Mouse (Mus musculus) kidney, embryonic 16.5 days (tissue): ENCODE measurements around the gene Gng12. TPM values are rescaled to one million over a fixed set of nuclear protein-coding genes. Genes with fewer than 3 reads are reported as not detected.
A peak's percentile ranks its signal among the peaks of the same experiment; 100 is the strongest.

ENCODE experiments used
- ATAC-seq: fragments of 200-750 bp; cut with Nextera tagmentation; 2 replicates; pipeline ENCODE4 v1.8.0; 2017; ENCODE audit warnings: moderate TSS enrichment; ENCODE audit not compliant: low FRiP score, low TSS enrichment
- H3K27ac ChIP-seq: fragments of 300-500 bp; sonication (generic); 2 replicates; pipeline ENCODE4 v1.5.1; 2014; ENCODE audit warnings: low read length
- H3K27me3 ChIP-seq: fragments of 300-500 bp; sonication (generic); 2 replicates; pipeline ENCODE4 v1.6.1; 2014; ENCODE audit warnings: low read length, control low read depth, mixed read lengths; ENCODE audit not compliant: insufficient read depth
- H3K36me3 ChIP-seq: fragments of 300-500 bp; sonication (generic); 2 replicates; pipeline ENCODE4 v1.6.1; 2014; ENCODE audit warnings: low read length, control low read depth, mixed read lengths; ENCODE audit not compliant: insufficient read depth
- H3K4me1 ChIP-seq: fragments of 300-500 bp; sonication (generic); 2 replicates; pipeline ENCODE4 v1.6.1; 2014; ENCODE audit warnings: low read length, control low read depth, mixed read lengths; ENCODE audit not compliant: insufficient read depth
- H3K4me2 ChIP-seq: fragments of 300-500 bp; sonication (generic); replicated peaks from 2 replicates; pipeline ENCODE4 v1.6.1; 2014; ENCODE audit warnings: low read depth, low read length
- H3K4me3 ChIP-seq: fragments of 300-500 bp; sonication (generic); 2 replicates; pipeline ENCODE4 v1.5.1; 2014; ENCODE audit warnings: mild to moderate bottlenecking, low read length
- H3K9ac ChIP-seq: fragments of 300-500 bp; sonication (generic); replicated peaks from 2 replicates; pipeline ENCODE4 v1.6.1; 2014; ENCODE audit warnings: low read length
- H3K9me3 ChIP-seq: fragments of 300-500 bp; sonication (generic); 2 replicates; pipeline ENCODE4 v1.6.1; 2016; ENCODE audit warnings: low read length, control low read depth
- WGBS: fragments of 180-500 bp; shearing (Covaris S2); extraction: QIAGEN DNeasy Blood & Tissue Kit; methylation state at CpG from one replicate; pipeline ENCODE4 v1.1.7; 2014; 5-methylcytosine and 5-hydroxymethylcytosine counted together
- polyA plus RNA-seq: library from polyadenylated mRNA; unstranded; fragments of >200 nt; fragmentation: Nextera tagmentation; extraction: Ambion mirVana; gene quantifications from 2 replicates; pipeline ENCODE4 v1.2.1, GENCODE M21; 2015

The Gng12 gene
- polyA plus RNA-seq, 1 experiment from 2014 or later: 111 TPM

DNA sequence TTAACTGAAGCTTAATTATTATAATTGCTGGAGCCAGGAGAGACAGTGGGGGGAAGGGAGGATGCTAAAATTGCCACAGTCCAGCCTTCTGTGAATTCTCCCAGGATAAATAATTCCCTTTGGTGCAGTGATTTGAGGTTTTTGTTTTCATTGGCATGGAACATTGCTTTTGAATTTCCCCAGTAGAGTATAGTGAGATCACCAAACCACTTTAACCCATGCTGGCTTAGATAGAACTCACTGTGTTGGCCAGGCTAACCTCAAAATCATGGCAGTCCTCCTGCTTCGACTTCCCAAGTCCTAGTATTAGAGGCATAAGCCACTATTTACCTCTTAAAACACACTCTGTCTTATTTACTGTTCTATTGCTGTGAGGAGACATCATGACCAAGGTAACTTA lies 17.2 kb downstream of the Gng12 start:
- Histone ChIP-seq H3K27ac (no peak overlapping the region), H3K27me3 (no peaks in the 10 kb centered on the region), H3K9me3 (no peaks in the 10 kb centered on the region), H3K4me3 (no peak overlapping the region), H3K36me3 (peaks cover 7% of the 10 kb centered on the region; the same call in 1 of the 2 replicates), H3K4me1 (peaks cover 36% of the 10 kb centered on the region), H3K9ac (no peak overlapping the region), H3K4me2 (no peak overlapping the region)
- no peak for ATAC-seq
- WGBS: 93% methylated on average over 1 of the region's 1 CpGs

GRCm38 (mm10) chr6:66915592-66915991 lies 19.4 kb downstream of the Gng12 start:
- Histone ChIP-seq H3K27me3 (no peaks in the 10 kb centered on the region), H3K27ac (no peak overlapping the region), H3K4me3 (no peak overlapping the region), H3K4me2 (no peak overlapping the region), H3K36me3 (peaks cover 7% of the 10 kb centered on the region; the same call in 1 of the 2 replicates), H3K9ac (no peak overlapping the region), H3K4me1 (peaks cover 21% of the 10 kb centered on the region), H3K9me3 (no peaks in the 10 kb centered on the region)
- ATAC-seq: no peak
- WGBS: 93% methylated on average over 2 of the region's 2 CpGs

- peaks cover 11% of the 10 kb centered on the region for H3K4me1 ChIP-seq
- H3K9me3 ChIP-seq: no peaks in the 10 kb centered on the region
- WGBS: 85% methylated on average over 7 of the region's 7 CpGs
- H3K36me3 ChIP-seq: peaks cover 7% of the 10 kb centered on the region; the same call in 1 of the 2 replicates
- H3K4me2 ChIP-seq: no peak overlapping the region
- ATAC-seq: no peak
- no peak overlapping the region for H3K27ac ChIP-seq
- no peak overlapping the region for H3K4me3 ChIP-seq
- H3K9ac ChIP-seq: no peak overlapping the region
- H3K27me3 ChIP-seq: no peaks in the 10 kb centered on the region
These were observed 20.8 kb downstream of the Gng12 start for GRCm38 (mm10) chr6:66917032-66917431.

GRCm38 (mm10) chr6:66920786-66921185 lies 24.6 kb downstream of the Gng12 start:
- Histone ChIP-seq H3K9me3 (no peaks in the 10 kb centered on the region), H3K27ac (no peak overlapping the region), H3K4me3 (no peak overlapping the region), H3K4me2 (no peak overlapping the region), H3K36me3 (peaks cover under 1% of the 10 kb centered on the region; the same call in 1 of the 2 replicates), H3K4me1 (peaks cover 8% of the 10 kb centered on the region; the same call in 1 of the 2 replicates), H3K9ac (no peak overlapping the region), H3K27me3 (no peaks in the 10 kb centered on the region)
- no peak for ATAC-seq
- 93% methylated on average over 4 of the region's 4 CpGs for WGBS

DNA sequence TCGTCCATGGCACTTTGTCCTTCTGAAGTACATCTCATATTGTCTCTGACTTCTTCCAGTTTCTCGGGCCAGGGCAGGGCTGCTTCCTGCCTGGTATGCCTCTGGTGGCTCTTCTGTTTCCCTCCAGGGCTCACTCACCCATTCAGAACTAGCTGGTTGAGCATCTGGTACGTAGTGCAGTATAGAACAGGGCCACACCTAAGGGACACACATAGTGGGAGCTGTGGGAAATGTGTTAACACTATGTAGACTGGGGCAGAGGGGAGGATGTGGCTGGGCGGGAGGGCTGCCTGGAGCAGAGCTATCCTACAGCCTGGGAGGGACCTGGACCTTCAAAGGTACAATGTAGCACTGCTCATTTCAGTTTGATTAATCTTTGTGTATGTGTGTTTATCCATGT lies 25.6 kb downstream of the Gng12 start:
- ATAC-seq: no peak
- Histone ChIP-seq H3K4me3 (no peak overlapping the region), H3K4me2 (no peak overlapping the region), H3K27me3 (no peaks in the 10 kb centered on the region), H3K9me3 (no peaks in the 10 kb centered on the region), H3K9ac (no peak overlapping the region), H3K27ac (no peak overlapping the region), H3K36me3 (no peaks in the 10 kb centered on the region), H3K4me1 (peaks cover 18% of the 10 kb centered on the region)
- WGBS: 89% methylated on average over 4 of the region's 4 CpGs

DNA sequence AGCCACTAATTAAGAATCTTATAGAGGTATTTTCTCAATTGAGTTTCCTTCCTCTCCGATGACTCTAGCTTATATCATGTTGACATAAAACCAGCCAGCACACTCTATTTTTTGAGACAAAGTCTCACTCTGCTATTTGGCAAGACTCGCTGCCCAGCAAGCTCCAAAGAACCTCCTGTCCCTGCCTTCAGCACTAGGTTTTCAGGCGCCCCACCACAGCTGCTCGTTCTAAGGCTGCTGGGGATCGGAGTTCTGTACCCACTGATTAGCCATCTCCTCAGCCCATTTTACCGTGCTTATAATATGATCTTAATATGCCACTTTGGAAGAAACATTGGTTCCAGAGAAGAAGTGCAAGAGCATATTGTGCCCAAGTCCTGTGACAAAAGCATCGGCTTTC lies 26.3 kb downstream of the Gng12 start:
- ATAC-seq: no peak
- Histone ChIP-seq H3K4me1 (peaks cover 23% of the 10 kb centered on the region), H3K9me3 (no peaks in the 10 kb centered on the region), H3K27ac (no peak overlapping the region), H3K27me3 (no peaks in the 10 kb centered on the region), H3K4me2 (no peak overlapping the region), H3K36me3 (no peaks in the 10 kb centered on the region), H3K4me3 (no peak overlapping the region), H3K9ac (no peak overlapping the region)
- 97% methylated on average over 7 of the region's 7 CpGs for WGBS

- H3K27ac ChIP-seq: peak overlapping the region; percentile 54; the same call in 1 of the 2 replicates
- no peak overlapping the region for H3K4me2 ChIP-seq
- H3K9me3 ChIP-seq: no peaks in the 10 kb centered on the region
- no peak overlapping the region for H3K9ac ChIP-seq
- H3K27me3 ChIP-seq: no peaks in the 10 kb centered on the region
- peaks cover 31% of the 10 kb centered on the region for H3K4me1 ChIP-seq
- no peak overlapping the region for H3K4me3 ChIP-seq
- no peaks in the 10 kb centered on the region for H3K36me3 ChIP-seq
- 86% methylated on average over 4 of the region's 4 CpGs for WGBS
- ATAC-seq: no peak
These were observed 27.7 kb downstream of the Gng12 start for GRCm38 (mm10) chr6:66923851-66924250.

GRCm38 (mm10) chr6:66924315-66924965 lies 28.2 kb downstream of the Gng12 start:
- H3K4me2 ChIP-seq: no peak overlapping the region
- WGBS: 65% methylated on average over 7 of the region's 7 CpGs
- no peak overlapping the region for H3K9ac ChIP-seq
- H3K27me3 ChIP-seq: no peaks in the 10 kb centered on the region
- H3K9me3 ChIP-seq: no peaks in the 10 kb centered on the region
- H3K27ac ChIP-seq: peak overlapping the region; percentile 54
- no peak for ATAC-seq
- no peaks in the 10 kb centered on the region for H3K36me3 ChIP-seq
- H3K4me1 ChIP-seq: peaks cover 33% of the 10 kb centered on the region
- H3K4me3 ChIP-seq: no peak overlapping the region

DNA sequence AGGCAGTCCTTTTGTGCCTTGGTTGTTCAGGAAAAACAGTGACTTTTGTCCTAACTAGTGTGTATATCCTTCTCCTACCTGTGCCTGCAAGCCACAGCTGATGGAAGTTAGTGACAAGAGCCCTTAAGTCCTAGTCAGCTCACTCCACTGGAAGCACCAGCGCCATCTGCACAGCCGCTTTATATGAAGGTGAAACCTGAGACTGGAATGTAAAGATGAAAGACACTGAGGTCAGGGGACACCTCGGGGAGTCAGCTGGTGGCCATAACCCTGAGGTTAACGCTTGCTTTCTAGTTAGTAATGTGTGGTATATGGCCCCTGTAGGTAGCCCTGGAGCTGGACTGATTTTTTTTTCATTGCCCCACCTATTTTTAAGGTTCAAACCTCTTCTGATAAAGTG lies 30.1 kb downstream of the Gng12 start:
- Histone ChIP-seq H3K9me3 (no peaks in the 10 kb centered on the region), H3K4me2 (no peak overlapping the region), H3K4me1 (peaks cover 39% of the 10 kb centered on the region), H3K4me3 (no peak overlapping the region), H3K27me3 (no peaks in the 10 kb centered on the region), H3K27ac (no peak overlapping the region), H3K36me3 (no peaks in the 10 kb centered on the region), H3K9ac (no peak overlapping the region)
- 10% methylated on average over 4 of the region's 4 CpGs for WGBS
- ATAC-seq: peak; percentile 70

DNA sequence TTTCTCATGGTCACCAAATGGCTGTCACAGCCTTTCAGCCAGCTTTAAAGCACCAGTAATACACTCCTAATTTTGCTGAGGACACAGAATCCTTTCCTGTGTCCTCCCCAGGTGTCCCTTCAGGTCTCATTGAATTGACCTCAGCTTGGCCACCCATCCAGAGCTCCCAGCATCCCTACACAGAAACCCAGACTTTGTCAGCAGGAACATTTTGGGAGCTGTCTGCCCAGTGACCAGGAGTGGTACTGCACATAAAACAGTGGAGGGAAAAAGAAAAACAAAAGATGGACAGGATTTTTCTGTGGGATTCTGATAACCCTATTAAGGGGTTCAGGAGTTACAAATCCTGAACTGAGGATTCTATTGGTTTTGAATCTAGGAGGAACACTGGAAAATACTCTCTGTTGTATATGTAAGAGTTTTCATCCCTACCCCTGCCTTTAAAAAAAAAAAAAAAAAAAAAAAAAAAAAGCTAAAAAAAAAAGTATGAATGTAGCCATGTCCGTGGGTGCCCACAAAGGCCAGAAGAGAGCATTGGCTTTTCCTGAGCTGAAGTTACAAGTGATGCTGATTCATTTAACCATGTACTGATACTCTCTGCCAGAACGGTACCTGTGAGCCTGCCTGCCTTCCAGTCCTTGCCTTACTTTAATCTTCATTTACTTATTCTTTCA lies 32.9 kb downstream of the Gng12 start:
- H3K9me3 ChIP-seq: no peaks in the 10 kb centered on the region
- H3K27me3 ChIP-seq: no peaks in the 10 kb centered on the region
- peaks cover 35% of the 10 kb centered on the region for H3K4me1 ChIP-seq
- no peaks in the 10 kb centered on the region for H3K36me3 ChIP-seq
- 0 out of 2 replicates have a peak overlapping the region, but pooled peaks have one; percentile 15 for H3K4me2 ChIP-seq
- 46% methylated on average over 2 of the region's 2 CpGs for WGBS
- H3K27ac ChIP-seq: peak overlapping the region; percentile 44
- H3K9ac ChIP-seq: no peak overlapping the region
- 0 out of 2 replicates have a peak, but pooled peaks have one; percentile 3 for ATAC-seq
- H3K4me3 ChIP-seq: no peak overlapping the region
